Mouse (Mus musculus) forebrain, embryonic 10.5 days (tissue): ENCODE results near the gene Krt28. TPM values are rescaled to one million over a fixed set of nuclear protein-coding genes. Genes with fewer than 3 reads are reported as not detected.

ENCODE experiments used
- DNase-seq: peaks from one replicate; pipeline ENCODE4 v3.0.0-alpha.2; 2017; ENCODE audit warnings: low spot score; ENCODE audit errors: extremely low spot score
- H3K27ac ChIP-seq: fragments of 300-500 bp; sonication (generic); 2 replicates; pipeline ENCODE4 v1.5.1; 2016; ENCODE audit warnings: mild to moderate bottlenecking
- H3K27me3 ChIP-seq: fragments of 300-500 bp; sonication (generic); 2 replicates; pipeline ENCODE4 v1.6.1; 2016; ENCODE audit warnings: mild to moderate bottlenecking; ENCODE audit not compliant: poor library complexity, severe bottlenecking
- H3K36me3 ChIP-seq: fragments of 300-500 bp; sonication (generic); replicated peaks from 2 replicates; pipeline ENCODE4 v1.6.1; 2016; ENCODE audit warnings: mild to moderate bottlenecking, moderate library complexity
- H3K4me1 ChIP-seq: fragments of 300-500 bp; sonication (generic); 2 replicates; pipeline ENCODE4 v1.6.1; 2016
- H3K4me3 ChIP-seq: fragments of 300-500 bp; sonication (generic); 2 replicates; pipeline ENCODE4 v1.5.1; 2016; ENCODE audit warnings: mild to moderate bottlenecking, moderate library complexity
- H3K9me3 ChIP-seq: fragments of 300-500 bp; sonication (generic); 2 replicates; pipeline ENCODE4 v1.6.1; 2016; ENCODE audit warnings: mild to moderate bottlenecking, moderate library complexity
- WGBS: fragments of 180-500 bp; shearing (Covaris S2); methylation state at CpG from one replicate; pipeline ENCODE4 v1.1.7; 2016; 5-methylcytosine and 5-hydroxymethylcytosine counted together
- polyA plus RNA-seq: library from polyadenylated mRNA; unstranded; fragments of >200 nt; fragmentation: Nextera tagmentation; extraction: Ambion mirVana; gene quantifications from 2 replicates; pipeline ENCODE4 v1.2.1, GENCODE M21; 2016

The Krt28 gene
- polyA plus RNA-seq, 1 experiment from 2014 or later = 0.36 TPM

DNA sequence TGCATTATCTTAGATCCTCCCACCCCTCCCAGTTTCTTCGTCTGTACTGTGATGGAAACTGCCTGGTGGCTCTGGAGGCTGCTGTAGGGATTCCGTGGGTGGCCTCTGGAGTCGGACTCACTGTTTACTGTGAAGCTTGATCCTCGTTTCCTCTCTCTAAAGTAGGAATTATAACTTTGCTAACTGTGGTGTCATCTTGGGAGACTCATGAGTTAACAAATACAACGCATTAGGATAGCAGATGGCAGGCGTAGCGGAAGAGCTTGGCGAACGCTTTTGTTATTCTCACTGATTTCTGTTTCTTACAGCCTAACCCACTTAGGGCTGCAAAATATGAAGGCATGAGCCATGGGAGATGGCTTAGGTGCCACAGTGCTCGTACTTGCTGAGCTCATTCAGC lies 17.8 kb upstream of the Krt28 start:
- no peak overlapping the region for H3K4me3 ChIP-seq
- WGBS = 89% methylated on average over 10 of the region's 10 CpGs
- H3K36me3 ChIP-seq = peaks cover 12% of the 10 kb centered on the region
- no peaks in the 10 kb centered on the region for H3K9me3 ChIP-seq
- DNase-seq = no peak
- H3K27me3 ChIP-seq = no peaks in the 10 kb centered on the region
- H3K27ac ChIP-seq = no peak overlapping the region
- H3K4me1 ChIP-seq = peaks cover 24% of the 10 kb centered on the region

DNA sequence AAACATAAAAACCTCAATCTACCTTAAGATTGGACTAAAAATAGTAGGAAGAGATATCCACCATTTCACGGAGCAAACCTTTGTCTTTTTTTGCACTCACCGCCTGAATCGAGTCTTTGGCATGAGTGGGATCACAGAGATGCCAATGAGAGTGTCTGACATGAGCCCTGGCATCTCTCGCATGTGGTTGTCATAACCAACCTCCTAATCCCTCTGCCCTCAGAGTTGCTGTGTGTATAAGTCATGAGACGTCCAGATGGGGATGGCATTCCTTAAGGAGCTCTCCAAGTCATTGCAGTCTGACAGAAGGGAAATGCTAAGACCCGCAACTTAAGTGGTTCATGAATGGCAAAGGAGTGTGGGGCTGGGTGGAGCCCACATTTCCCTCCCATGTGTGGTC lies 16.7 kb upstream of the Krt28 start:
- DNase-seq = no peak
- Histone ChIP-seq H3K27me3 (no peaks in the 10 kb centered on the region), H3K27ac (no peak overlapping the region), H3K36me3 (peaks cover 12% of the 10 kb centered on the region), H3K4me3 (no peak overlapping the region), H3K9me3 (no peaks in the 10 kb centered on the region), H3K4me1 (peaks cover 25% of the 10 kb centered on the region)
- WGBS = 87% methylated on average over 6 of the region's 6 CpGs

GRCm38 (mm10) chr11:99390866-99391265 lies 16.2 kb upstream of the Krt28 start:
- DNase-seq = no peak
- H3K36me3 ChIP-seq = peaks cover 12% of the 10 kb centered on the region
- peaks cover 20% of the 10 kb centered on the region for H3K4me1 ChIP-seq
- no peaks in the 10 kb centered on the region for H3K27me3 ChIP-seq
- no peak overlapping the region for H3K4me3 ChIP-seq
- H3K9me3 ChIP-seq = no peaks in the 10 kb centered on the region
- 80% methylated on average over 7 of the region's 7 CpGs for WGBS
- H3K27ac ChIP-seq = no peak overlapping the region

- Histone ChIP-seq H3K36me3 (peaks cover 12% of the 10 kb centered on the region), H3K27ac (no peak within 1 kb of the TSS), H3K4me3 (no peak within 1 kb of the TSS), H3K4me1 (peaks cover 13% of the 10 kb centered on the region), H3K27me3 (peaks cover 3% of the 10 kb centered on the region), H3K9me3 (no peaks in the 10 kb centered on the region)
- DNase-seq = no peak
- 85% methylated on average over 4 of the region's 4 CpGs for WGBS
Observed at GRCm38 (mm10) chr11:99389264-99389663, 14.6 kb upstream of the Krt28 start, which contains the start of gene Krt10. Gene Krt10 (minus strand): TSS chr11:99389364.

- Histone ChIP-seq H3K27ac (no peak overlapping the region), H3K36me3 (peaks cover 12% of the 10 kb centered on the region), H3K4me3 (no peak overlapping the region), H3K9me3 (no peaks in the 10 kb centered on the region), H3K27me3 (peaks cover 6% of the 10 kb centered on the region), H3K4me1 (peaks cover 13% of the 10 kb centered on the region)
- no peak for DNase-seq
- 95% methylated on average over 18 of the region's 18 CpGs for WGBS
Observed at GRCm38 (mm10) chr11:99388661-99389060, 14.0 kb upstream of the Krt28 start.

GRCm38 (mm10) chr11:99385813-99386721 lies 11.4 kb upstream of the Krt28 start:
- peaks cover 20% of the 10 kb centered on the region for H3K27me3 ChIP-seq
- WGBS = 2% methylated on average over 71 of the region's 71 CpGs

DNA sequence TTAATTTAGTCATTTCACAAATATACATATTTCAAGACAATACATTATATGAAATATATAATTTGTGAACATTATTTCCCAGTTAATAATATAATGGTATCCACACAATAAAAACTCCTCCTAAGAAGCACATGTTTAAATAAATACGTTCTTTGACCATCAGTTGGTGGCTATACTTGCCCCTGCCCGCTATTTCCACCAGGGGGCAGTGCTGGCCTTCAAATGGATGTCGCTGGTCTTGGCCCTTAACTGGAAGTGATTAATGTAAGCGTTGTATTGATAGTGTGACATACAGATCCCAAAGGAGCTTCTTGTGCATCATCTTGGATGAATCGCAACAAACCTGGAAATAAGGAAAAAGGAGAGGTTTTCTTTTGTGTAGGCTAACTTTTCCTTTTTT lies 4.9 kb upstream of the Krt28 start:
- Histone ChIP-seq H3K36me3 (no peaks in the 10 kb centered on the region), H3K9me3 (no peaks in the 10 kb centered on the region), H3K4me3 (no peak overlapping the region), H3K4me1 (no peaks in the 10 kb centered on the region), H3K27ac (no peak overlapping the region), H3K27me3 (peaks cover 20% of the 10 kb centered on the region)
- WGBS = 23% methylated on average over 5 of the region's 5 CpGs
- peak; percentile 74 for DNase-seq

More at GRCm38 (mm10) chr11:99385813-99386721, 11.4 kb upstream of the Krt28 start:
- H3K4me1 ChIP-seq = peaks cover 13% of the 10 kb centered on the region
- peak overlapping the region; percentile 63 for H3K4me3 ChIP-seq
- peak; percentile 92 for DNase-seq
- H3K36me3 ChIP-seq = peaks cover 12% of the 10 kb centered on the region
- no peaks in the 10 kb centered on the region for H3K9me3 ChIP-seq
- H3K27ac ChIP-seq = peak overlapping the region; percentile 91

DNA sequence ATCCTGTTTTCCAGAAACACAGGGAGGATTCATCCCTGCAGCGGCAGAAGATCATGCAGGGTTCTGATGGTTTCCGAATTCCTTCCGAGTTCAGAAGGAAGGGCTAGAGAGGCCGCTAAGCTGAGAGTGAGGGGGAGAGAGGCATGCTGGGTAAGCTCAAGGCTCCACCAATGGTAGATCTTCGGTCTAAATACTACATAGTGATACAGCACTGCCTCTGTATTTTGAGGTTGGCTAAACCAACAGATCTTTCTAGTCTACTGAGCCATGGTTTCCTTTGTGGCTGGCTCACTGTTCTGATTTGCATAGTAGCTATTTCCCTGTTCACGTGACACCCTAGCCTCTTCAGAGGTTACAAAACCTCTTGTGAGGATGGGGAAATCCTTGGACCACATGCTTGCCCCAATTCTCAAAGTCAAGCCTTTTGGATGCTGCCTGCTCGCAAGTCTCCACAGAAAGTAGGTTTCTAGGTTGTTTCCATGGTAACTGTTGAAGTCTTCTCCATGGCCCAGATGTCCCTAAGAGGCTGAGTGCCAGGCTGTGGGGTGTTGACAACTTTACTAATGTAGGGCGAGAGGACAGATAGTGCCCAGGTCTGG lies 4.8 kb downstream of the Krt28 start:
- no peak overlapping the region for H3K4me3 ChIP-seq
- no peaks in the 10 kb centered on the region for H3K4me1 ChIP-seq
- DNase-seq = no peak
- H3K27ac ChIP-seq = no peak overlapping the region
- WGBS = 86% methylated on average over 8 of the region's 8 CpGs
- no peaks in the 10 kb centered on the region for H3K9me3 ChIP-seq
- H3K27me3 ChIP-seq = no peaks in the 10 kb centered on the region
- no peaks in the 10 kb centered on the region for H3K36me3 ChIP-seq

GRCm38 (mm10) chr11:99369229-99369628 lies 5.5 kb downstream of the Krt28 start:
- no peak overlapping the region for H3K4me3 ChIP-seq
- WGBS = 35% methylated on average over 3 of the region's 3 CpGs
- DNase-seq = no peak
- H3K9me3 ChIP-seq = no peaks in the 10 kb centered on the region
- H3K36me3 ChIP-seq = no peaks in the 10 kb centered on the region
- H3K4me1 ChIP-seq = no peaks in the 10 kb centered on the region
- H3K27ac ChIP-seq = no peak overlapping the region
- H3K27me3 ChIP-seq = no peaks in the 10 kb centered on the region

- Histone ChIP-seq H3K27me3 (no peaks in the 10 kb centered on the region), H3K4me3 (no peak overlapping the region), H3K4me1 (no peaks in the 10 kb centered on the region), H3K27ac (no peak overlapping the region), H3K36me3 (no peaks in the 10 kb centered on the region), H3K9me3 (no peaks in the 10 kb centered on the region)
- no peak for DNase-seq
- 52% methylated on average over 10 of the region's 10 CpGs for WGBS
Observed at GRCm38 (mm10) chr11:99366791-99367190, 7.9 kb downstream of the Krt28 start.

DNA sequence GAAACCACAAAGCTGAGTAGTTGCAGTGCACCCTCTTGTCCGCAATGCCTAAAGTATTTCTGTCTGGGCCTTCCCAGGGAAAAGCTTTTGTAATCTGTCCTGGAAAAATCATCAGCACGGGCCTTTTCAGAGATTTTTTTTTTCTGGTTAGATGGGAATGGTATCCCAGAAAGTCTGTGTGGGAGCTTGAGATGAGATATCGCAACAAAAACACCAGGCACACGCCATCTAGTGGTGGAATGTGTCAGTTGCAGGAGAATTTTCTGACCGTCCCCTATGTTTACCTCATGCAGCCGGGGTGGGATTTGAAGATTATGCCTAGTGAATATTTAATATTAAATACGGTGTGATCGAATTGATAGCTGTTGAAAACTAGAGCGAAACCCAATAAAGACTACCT lies 10.3 kb downstream of the Krt28 start:
- H3K27ac ChIP-seq = no peak overlapping the region
- peak; percentile 26 for DNase-seq
- no peak overlapping the region for H3K4me3 ChIP-seq
- no peaks in the 10 kb centered on the region for H3K9me3 ChIP-seq
- WGBS = 27% methylated on average over 9 of the region's 9 CpGs
- H3K4me1 ChIP-seq = no peaks in the 10 kb centered on the region
- H3K36me3 ChIP-seq = no peaks in the 10 kb centered on the region
- no peaks in the 10 kb centered on the region for H3K27me3 ChIP-seq

GRCm38 (mm10) chr11:99361423-99361822 lies 13.3 kb downstream of the Krt28 start:
- no peaks in the 10 kb centered on the region for H3K9me3 ChIP-seq
- DNase-seq = no peak
- 89% methylated on average over 8 of the region's 8 CpGs for WGBS
- no peak overlapping the region for H3K27ac ChIP-seq
- H3K27me3 ChIP-seq = no peaks in the 10 kb centered on the region
- no peaks in the 10 kb centered on the region for H3K36me3 ChIP-seq
- no peak overlapping the region for H3K4me3 ChIP-seq
- no peaks in the 10 kb centered on the region for H3K4me1 ChIP-seq

DNA sequence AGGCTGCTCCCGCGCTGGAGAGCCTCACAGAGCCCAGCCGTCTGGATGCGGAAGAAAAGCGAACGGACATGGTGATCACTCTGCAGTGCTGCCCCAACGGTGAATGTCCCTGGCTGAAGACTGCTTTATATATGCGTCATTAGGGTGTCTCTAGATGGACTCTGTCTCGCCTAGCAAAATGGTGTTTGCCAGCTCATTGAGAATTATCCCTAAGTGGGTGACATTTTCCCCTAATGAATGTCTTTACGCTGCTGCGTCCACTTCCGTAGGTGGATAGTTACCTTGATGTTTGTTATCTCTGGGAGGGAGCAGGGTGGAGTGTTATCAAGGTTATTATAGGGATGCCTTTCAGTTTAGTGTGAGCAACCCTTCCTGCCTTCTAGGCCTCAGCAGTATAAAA lies 23.7 kb downstream of the Krt28 start, which contains the start of gene Krt27:
TSS of gene Krt27 (minus strand) at position 101 of the 400 bp plus-strand sequence.
- Histone ChIP-seq H3K36me3 (no peaks in the 10 kb centered on the region), H3K27me3 (no peaks in the 10 kb centered on the region), H3K4me1 (no peaks in the 10 kb centered on the region), H3K27ac (no peak within 1 kb of the TSS), H3K4me3 (no peak within 1 kb of the TSS), H3K9me3 (no peaks in the 10 kb centered on the region)
- 81% methylated on average over 12 of the region's 12 CpGs for WGBS
- DNase-seq = no peak
